Mouse (Mus musculus) liver, embryonic 14 days (tissue): ENCODE measurements around the gene Tmem116. TPM values are rescaled to one million over a fixed set of nuclear protein-coding genes. Genes with fewer than 3 reads are reported as not detected.

ENCODE experiments used
- polyA plus RNA-seq: library from polyadenylated mRNA; depleted of rRNA; stranded (reverse); fragments of >200 nt; gene quantifications from 2 replicates; pipeline ENCODE4 v1.2.3, GENCODE M21; 2012; rRNA removed

Tmem116 gene
- 0.63 TPM in 2 replicates for polyA plus RNA-seq

DNA sequence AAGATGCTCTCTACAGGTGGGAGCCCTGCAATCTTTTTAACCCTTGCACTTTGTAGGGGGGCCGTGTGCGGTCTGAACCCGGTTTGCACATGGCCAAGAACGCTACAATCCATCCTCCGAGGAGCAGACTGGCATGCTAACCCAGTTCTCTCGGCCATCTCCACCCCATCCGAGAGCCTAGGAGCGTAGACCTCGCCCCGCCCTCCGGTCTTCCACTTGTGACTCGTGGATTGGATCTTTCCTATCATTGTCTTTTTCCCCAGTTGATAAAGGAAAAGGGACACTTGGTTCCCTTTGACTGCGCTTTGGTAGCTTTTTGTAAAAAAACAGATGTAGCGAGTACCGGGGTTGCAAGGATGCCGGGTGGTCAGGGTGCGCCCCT is at the start of gene Tmem116:
Tmem116 (plus strand) TSS at position 250 of the 382 bp plus-strand sequence.

DNA sequence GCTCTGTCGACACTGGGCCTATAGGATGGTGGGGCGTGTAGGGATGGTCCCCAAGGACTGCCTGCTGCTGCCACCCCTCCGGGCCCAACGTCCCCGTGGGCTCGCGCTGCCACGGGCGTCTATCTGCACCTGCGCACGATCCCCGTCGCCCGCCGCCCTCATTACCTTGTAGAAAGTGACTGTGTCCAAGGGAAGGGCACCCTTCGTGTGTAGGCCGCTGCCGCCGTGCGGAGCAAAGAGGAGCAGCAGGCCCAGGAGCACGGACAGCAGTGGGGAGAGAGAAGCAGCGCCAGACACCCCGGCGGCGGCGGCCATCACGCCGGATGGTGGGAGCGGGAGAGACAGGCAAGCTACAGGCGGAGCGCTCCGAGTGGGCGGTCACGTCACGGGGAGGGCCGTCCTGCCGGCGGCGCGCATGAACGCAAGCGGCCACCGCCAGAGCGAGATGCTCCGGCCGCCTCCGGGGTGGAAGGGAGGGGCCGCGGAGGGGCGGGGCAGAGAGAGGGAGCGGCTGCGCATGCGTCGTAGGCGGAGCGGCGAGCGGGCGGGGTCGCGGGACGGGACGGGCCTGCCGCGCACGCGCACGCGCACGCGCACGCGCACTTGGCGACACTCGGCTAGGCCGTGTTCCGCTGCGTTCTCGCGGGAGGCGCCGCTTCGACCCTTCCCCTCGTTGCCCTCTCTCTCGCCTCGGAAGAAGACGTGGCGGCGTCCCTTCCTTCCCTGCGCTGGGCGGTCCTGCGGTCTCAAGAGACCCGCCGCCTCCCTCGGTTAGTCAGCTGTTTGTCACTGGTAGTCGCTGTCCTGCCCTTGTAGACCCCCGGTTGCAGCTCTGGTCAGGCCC is 555 bp downstream of the Tmem116 start, which contains the start of gene Erp29:
Erp29 (minus strand) TSS at position 481 of the 844 bp plus-strand sequence.

GRCm38 (mm10) chr5:121503231-121503630 is 51.5 kb downstream of the Tmem116 start, which contains the start of gene Adam1b:
Gene Adam1b (minus strand): TSS chr5:121503435.

DNA sequence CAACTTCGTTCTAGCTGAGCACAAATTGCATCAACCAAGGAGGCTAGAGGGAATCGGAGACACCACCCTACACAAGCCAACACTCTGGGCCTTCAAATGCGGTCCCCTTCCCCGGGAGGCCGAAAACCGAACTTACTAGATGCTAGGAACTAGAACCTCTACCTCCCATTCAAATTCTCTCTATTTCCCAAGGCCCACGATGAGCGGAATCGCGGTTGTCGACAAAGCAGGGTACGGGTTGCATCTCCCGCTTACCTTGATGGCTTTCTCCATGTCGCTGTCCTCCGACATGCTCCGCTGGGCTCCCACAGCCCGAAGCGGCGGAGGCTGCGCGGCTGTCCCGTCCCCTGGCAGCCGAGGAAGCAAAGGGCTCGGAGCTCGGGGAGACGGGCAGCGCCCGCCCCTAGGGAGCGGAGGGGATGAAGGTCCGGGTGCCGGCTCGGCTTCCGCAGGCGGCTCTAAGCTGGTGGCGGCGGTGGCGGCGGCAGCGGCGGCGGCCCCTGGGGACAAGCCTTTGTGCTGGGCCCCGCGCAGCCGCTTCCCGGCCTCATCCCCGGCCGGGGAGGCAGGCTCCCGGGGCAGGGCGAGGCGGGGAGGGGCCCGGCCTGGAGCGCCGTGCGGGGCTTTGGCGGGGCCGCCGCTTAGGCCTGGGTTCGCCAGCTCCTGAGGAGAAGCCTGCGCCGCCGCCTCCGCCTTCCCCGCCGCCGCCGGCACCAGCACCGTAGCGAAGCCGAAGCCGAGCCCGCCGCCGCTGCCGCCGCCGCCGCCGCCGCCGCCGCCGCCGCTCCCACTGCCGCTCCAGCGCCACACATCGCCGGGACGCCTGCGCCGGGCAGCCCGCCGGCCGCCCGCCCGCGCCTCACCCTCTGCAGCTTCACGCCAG is 93.5 kb downstream of the Tmem116 start, which contains the start of the genes Adam1a and Gm42878:
Adam1a (minus strand) TSS at position 573 of the 883 bp plus-strand sequence.
Gm42878 (minus strand) TSS at position 573 of the 883 bp plus-strand sequence.

GRCm38 (mm10) chr5:121545793-121546529 is 94.3 kb downstream of the Tmem116 start, which contains the start of gene Mapkapk5:
Gene Mapkapk5 (minus strand): TSS chr5:121545905.

Other genes starting within 250 kb of the Tmem116 start
- 706 and 773 TPM in 2 replicates for gene Rpl6, start 247.4 kb upstream of the Tmem116 start, polyA plus RNA-seq
- 11.4 and 16.1 TPM in 2 replicates for gene Hectd4, start 231.7 kb upstream of the Tmem116 start, polyA plus RNA-seq
- gene Trafd1, start 66.3 kb upstream of the Tmem116 start, polyA plus RNA-seq: 18.3 and 21.0 TPM in 2 replicates
- 9.0 and 10.4 TPM in 2 replicates for gene Naa25, start 54.0 kb upstream of the Tmem116 start, polyA plus RNA-seq
- gene Erp29, start 613 bp downstream of the Tmem116 start, polyA plus RNA-seq: 71.5 and 73.7 TPM in 2 replicates
- not detected in 2 replicates for gene Adam1b, start 51.5 kb downstream of the Tmem116 start, polyA plus RNA-seq
- 1.7 and 1.9 TPM in 2 replicates for gene Adam1a, start 93.6 kb downstream of the Tmem116 start, polyA plus RNA-seq
- gene Gm42878, start 93.6 kb downstream of the Tmem116 start, polyA plus RNA-seq: 0.03 and 0.16 TPM in 2 replicates
- gene Mapkapk5, start 94.0 kb downstream of the Tmem116 start, polyA plus RNA-seq: 47.6 and 51.3 TPM in 2 replicates
- gene Aldh2, start 141.9 kb downstream of the Tmem116 start, polyA plus RNA-seq: 150 and 155 TPM in 2 replicates
- gene Acad12, start 167.0 kb downstream of the Tmem116 start, polyA plus RNA-seq: 0.75 and 1.2 TPM in 2 replicates
- 1.4 and 1.7 TPM in 2 replicates for gene Acad10, start 208.6 kb downstream of the Tmem116 start, polyA plus RNA-seq
- 12.3 and 13.2 TPM in 2 replicates for gene Brap, start 208.7 kb downstream of the Tmem116 start, polyA plus RNA-seq